Mouse (Mus musculus) kidney, postnatal 0 days (tissue): ENCODE data around the gene Creb5. TPM values are rescaled to one million over a fixed set of nuclear protein-coding genes. Genes with fewer than 3 reads are reported as not detected.

Source experiments
- ATAC-seq: fragments of 200-750 bp; cut with Nextera tagmentation; replicated peaks from 2 replicates; pipeline ENCODE4 v1.8.0; 2017; ENCODE audit warnings: low read depth, moderate number of reproducible peaks, moderate TSS enrichment, moderate library complexity; ENCODE audit not compliant: low FRiP score
- DNase-seq: peaks from one replicate; pipeline ENCODE4 v3.0.0-alpha.2; 2016; ENCODE audit warnings: low spot score
- H3K27ac ChIP-seq: fragments of 300-500 bp; sonication (generic); 2 replicates; pipeline ENCODE4 v1.5.1; 2014; ENCODE audit warnings: mild to moderate bottlenecking
- H3K27me3 ChIP-seq: fragments of 300-500 bp; sonication (generic); 2 replicates; pipeline ENCODE4 v1.6.1; 2014; ENCODE audit warnings: low read length, mixed read lengths; ENCODE audit not compliant: insufficient read depth
- H3K36me3 ChIP-seq: fragments of 300-500 bp; sonication (generic); 2 replicates; pipeline ENCODE4 v1.6.1; 2014; ENCODE audit warnings: low read length, mixed read lengths; ENCODE audit not compliant: insufficient read depth
- H3K4me1 ChIP-seq: fragments of 300-500 bp; sonication (generic); replicated peaks from 2 replicates; pipeline ENCODE4 v1.6.1; 2014; ENCODE audit warnings: antibody characterized with exemption, low read length, mixed read lengths; ENCODE audit not compliant: insufficient read depth
- H3K4me2 ChIP-seq: fragments of 300-500 bp; sonication (generic); 2 replicates; pipeline ENCODE4 v1.6.1; 2014; ENCODE audit warnings: mild to moderate bottlenecking, low read length, moderate library complexity, mixed read lengths
- H3K4me3 ChIP-seq: fragments of 300-500 bp; sonication (generic); replicated peaks from 2 replicates; pipeline ENCODE4 v1.5.1; 2014; ENCODE audit warnings: low read depth, low read length
- H3K9ac ChIP-seq: fragments of 300-500 bp; sonication (generic); 2 replicates; pipeline ENCODE4 v1.6.1; 2014; ENCODE audit warnings: low read depth, low read length
- H3K9me3 ChIP-seq: fragments of 300-500 bp; sonication (generic); replicated peaks from 2 replicates; pipeline ENCODE4 v1.6.1; 2016; ENCODE audit warnings: low read length, inconsistent platforms, mixed read lengths
- CTCF ChIP-seq: IDR thresholded peaks from 2 replicates; pipeline ENCODE4 v1.5.1; 2016; ENCODE audit warnings: antibody characterized with exemption, low read depth, mild to moderate bottlenecking, moderate library complexity
- WGBS: fragments of 180-500 bp; shearing (Covaris S2); extraction: QIAGEN DNeasy Blood & Tissue Kit; methylation state at CpG from one replicate; pipeline ENCODE4 v1.1.7; 2014; 5-methylcytosine and 5-hydroxymethylcytosine counted together
- polyA plus RNA-seq: library from polyadenylated mRNA; unstranded; fragments of >200 nt; fragmentation: Nextera tagmentation; extraction: Ambion mirVana; gene quantifications from 2 replicates; pipeline ENCODE4 v1.2.1, GENCODE M21; 2015

The Creb5 gene
- polyA plus RNA-seq, 1 experiment from 2014 or later = 1.6 TPM

DNA sequence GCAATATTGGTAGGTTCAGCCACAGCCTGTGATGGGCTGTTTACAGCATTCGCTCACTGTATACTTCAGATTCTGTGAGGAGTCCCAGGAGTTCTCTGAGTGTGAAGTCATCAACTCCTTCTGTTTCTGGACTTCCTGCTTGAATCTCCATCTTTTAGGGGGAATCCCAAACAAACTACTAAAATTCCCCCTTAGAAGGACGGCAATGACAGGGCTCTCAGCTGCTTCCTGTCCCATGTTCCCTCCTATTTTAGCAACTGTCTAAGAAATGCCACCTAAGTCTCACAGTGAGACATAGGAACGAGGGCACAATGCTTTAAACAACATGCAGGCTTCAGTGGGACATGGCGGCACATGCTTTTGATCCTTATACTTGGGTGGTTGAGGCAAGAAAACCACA lies 204.3 kb downstream of the Creb5 start:
- WGBS = 85% methylated on average over 4 of the region's 4 CpGs
- no peak for DNase-seq
- Histone ChIP-seq H3K4me1 (no peaks in the 10 kb centered on the region), H3K4me3 (no peak overlapping the region), H3K4me2 (no peak overlapping the region), H3K9me3 (no peaks in the 10 kb centered on the region), H3K27ac (no peak overlapping the region), H3K36me3 (no peaks in the 10 kb centered on the region), H3K27me3 (no peaks in the 10 kb centered on the region), H3K9ac (no peak overlapping the region)
- TF ChIP-seq CTCF = no peak
- no peak for ATAC-seq

DNA sequence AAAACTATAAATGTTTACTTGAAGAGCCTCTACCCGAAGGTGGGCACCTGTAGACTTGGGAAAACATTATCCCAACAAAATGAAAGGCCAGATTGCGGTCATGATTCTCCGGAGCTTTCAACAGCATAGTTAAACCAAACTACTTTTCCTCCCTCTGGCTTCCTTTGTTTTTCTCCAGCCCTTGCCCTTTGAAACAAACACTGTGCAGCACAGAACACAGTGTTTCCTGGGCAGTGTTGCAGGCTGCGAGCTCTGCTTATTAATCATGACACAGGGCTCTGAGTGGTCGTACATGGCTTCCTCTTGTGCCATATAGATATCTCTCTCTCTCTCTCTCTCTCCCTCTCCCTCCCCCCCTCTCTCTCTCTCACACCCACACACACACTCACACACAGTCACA lies 206.8 kb downstream of the Creb5 start:
- Histone ChIP-seq H3K27me3 (no peaks in the 10 kb centered on the region), H3K4me2 (no peak overlapping the region), H3K4me3 (no peak overlapping the region), H3K9me3 (no peaks in the 10 kb centered on the region), H3K4me1 (no peaks in the 10 kb centered on the region), H3K27ac (no peak overlapping the region), H3K36me3 (no peaks in the 10 kb centered on the region), H3K9ac (no peak overlapping the region)
- 29% methylated on average over 5 of the region's 5 CpGs for WGBS
- ATAC-seq (no peak), DNase-seq (no peak)
- no peak for TF ChIP-seq CTCF

GRCm38 (mm10) chr6:53495667-53496066 lies 208.6 kb downstream of the Creb5 start:
- Histone ChIP-seq H3K4me3 (no peak overlapping the region), H3K27me3 (no peaks in the 10 kb centered on the region), H3K36me3 (no peaks in the 10 kb centered on the region), H3K27ac (no peak overlapping the region), H3K9me3 (no peaks in the 10 kb centered on the region), H3K4me2 (no peak overlapping the region), H3K9ac (no peak overlapping the region), H3K4me1 (no peaks in the 10 kb centered on the region)
- WGBS = 85% methylated on average over 5 of the region's 5 CpGs
- TF ChIP-seq CTCF = no peak
- DNase-seq (no peak), ATAC-seq (no peak)

- H3K27ac ChIP-seq = no peak overlapping the region
- TF ChIP-seq CTCF = no peak
- ATAC-seq = no peak
- no peaks in the 10 kb centered on the region for H3K9me3 ChIP-seq
- no peak overlapping the region for H3K4me2 ChIP-seq
- peak; percentile 70 for DNase-seq
- H3K4me1 ChIP-seq = no peaks in the 10 kb centered on the region
- H3K36me3 ChIP-seq = no peaks in the 10 kb centered on the region
- no peaks in the 10 kb centered on the region for H3K27me3 ChIP-seq
- 57% methylated on average over 4 of the region's 4 CpGs for WGBS
- H3K9ac ChIP-seq = no peak overlapping the region
- H3K4me3 ChIP-seq = no peak overlapping the region
Measured at GRCm38 (mm10) chr6:53496325-53496753, 209.3 kb downstream of the Creb5 start.

- Histone ChIP-seq H3K27me3 (no peaks in the 10 kb centered on the region), H3K9ac (no peak overlapping the region), H3K9me3 (no peaks in the 10 kb centered on the region), H3K27ac (no peak overlapping the region), H3K36me3 (no peaks in the 10 kb centered on the region), H3K4me2 (no peak overlapping the region), H3K4me3 (no peak overlapping the region), H3K4me1 (no peaks in the 10 kb centered on the region)
- no peak for ATAC-seq
- no peak for TF ChIP-seq CTCF
- 80% methylated on average over 10 of the region's 10 CpGs for WGBS
- peak; percentile 41 for DNase-seq
Measured at GRCm38 (mm10) chr6:53497904-53498536, 210.9 kb downstream of the Creb5 start.

DNA sequence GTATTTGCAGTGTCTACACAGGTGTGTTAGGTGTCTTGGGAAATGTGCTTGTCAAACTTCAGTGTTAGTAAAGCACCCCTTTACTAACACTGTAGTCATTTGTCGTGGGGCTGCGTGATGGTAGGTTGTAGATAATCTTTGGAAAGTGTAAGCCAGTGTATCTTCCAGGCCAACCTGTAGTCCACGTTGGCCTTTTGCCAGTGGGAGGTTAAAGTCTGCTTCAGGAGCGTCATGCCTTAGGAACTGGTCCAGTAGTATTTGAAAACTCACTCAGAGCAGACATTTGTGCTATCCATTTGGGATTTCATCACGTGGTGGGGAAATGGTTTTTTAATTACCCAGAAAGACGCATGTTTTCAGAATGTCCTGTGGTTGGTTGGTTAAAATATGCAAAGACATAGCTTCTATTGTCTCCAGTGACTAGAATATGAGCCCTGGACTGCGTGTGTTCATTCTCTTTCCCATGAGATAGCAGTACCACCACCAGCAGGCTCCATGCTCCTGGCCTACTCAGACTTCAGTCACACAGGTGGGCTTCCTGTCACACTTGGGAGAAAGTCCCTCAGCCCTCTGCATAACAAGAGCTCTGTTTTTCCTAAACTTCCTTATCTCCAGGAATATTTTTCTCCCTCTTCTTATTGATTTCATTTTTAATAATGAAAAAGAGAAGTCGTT lies 212.7 kb downstream of the Creb5 start:
- Histone ChIP-seq H3K4me1 (no peaks in the 10 kb centered on the region), H3K4me3 (no peak overlapping the region), H3K27me3 (no peaks in the 10 kb centered on the region), H3K27ac (no peak overlapping the region), H3K36me3 (no peaks in the 10 kb centered on the region), H3K4me2 (no peak overlapping the region), H3K9me3 (no peaks in the 10 kb centered on the region), H3K9ac (no peak overlapping the region)
- DNase-seq = no peak
- TF ChIP-seq CTCF = no peak
- no peak for ATAC-seq
- 80% methylated on average over 8 of the region's 8 CpGs for WGBS
